Mouse (Mus musculus) brain, embryonic 14.5 days (tissue): ENCODE measurements around the gene Arsb.

Experiments
- CTCF ChIP-seq: fragments of 200-500 bp; IDR thresholded peaks from 2 replicates; pipeline ENCODE4 v1.5.1; 2012; ENCODE audit warnings: inconsistent platforms, mild to moderate bottlenecking, moderate library complexity, borderline replicate concordance; ENCODE audit not compliant: insufficient read depth, insufficient read length; ENCODE audit errors: extremely low read depth
- POLR2A ChIP-seq: fragments of 200-500 bp; IDR thresholded peaks from 2 replicates; pipeline ENCODE4 v1.6.1; 2012; ENCODE audit warnings: mild to moderate bottlenecking, inconsistent platforms, borderline replicate concordance; ENCODE audit not compliant: poor library complexity, insufficient read depth, insufficient read length, severe bottlenecking; ENCODE audit errors: extremely low read depth

DNA sequence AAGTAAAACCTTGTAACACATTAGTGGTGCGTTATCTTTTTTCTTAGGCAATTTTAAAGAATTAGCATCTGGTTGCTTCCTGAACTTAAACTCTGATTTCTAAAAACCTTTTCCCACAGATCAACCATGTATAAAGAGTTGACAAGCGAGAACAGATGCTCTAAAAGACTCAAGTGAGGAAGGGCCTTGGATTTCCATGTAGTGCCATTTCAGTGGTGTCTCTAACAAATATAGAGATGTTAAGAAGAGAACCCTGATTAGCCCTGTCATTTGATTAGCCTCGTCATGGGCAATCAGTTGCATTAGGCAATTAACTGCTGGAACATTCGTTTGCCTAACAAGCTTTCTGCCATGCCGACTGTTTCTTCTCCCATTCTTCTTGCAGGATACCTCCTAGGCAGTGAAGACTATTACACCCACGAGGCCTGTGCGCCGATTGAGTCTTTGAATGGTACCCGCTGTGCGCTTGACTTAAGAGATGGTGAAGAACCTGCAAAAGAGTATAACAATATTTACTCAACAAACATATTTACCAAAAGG, 22.3 kb downstream of the Arsb start:
- TF ChIP-seq CTCF (no peak), POLR2A (no peak)
